Mouse (Mus musculus): ENCODE data around the gene Hdac11. TPM values are rescaled to one million over a fixed set of nuclear protein-coding genes. Genes with fewer than 3 reads are reported as not detected.

The Hdac11 gene
- polyA plus RNA-seq, 1 experiment from 2014 or later: 15.4 TPM

GRCm38 (mm10) chr6:91146443-91147151 lies 9.9 kb upstream of the Hdac11 start:
- no peak overlapping the region for H3K9ac ChIP-seq (ENCODE audit: low read depth, low read length)
- H3K27ac ChIP-seq (replicated peaks; ENCODE audit: low read depth, low read length): 0 out of 2 replicates have a peak overlapping the region, but pooled peaks have one; percentile 55
- WGBS: 17% methylated on average over 5 of the region's 5 CpGs
- no peak overlapping the region for H3K4me2 ChIP-seq (ENCODE audit: low read depth, low read length)
- DNase-seq (ENCODE audit: low spot score) (peak; percentile 63), ATAC-seq (ENCODE audit: low read depth) (peak; percentile 77)
- H3K36me3 ChIP-seq (ENCODE audit: control insufficient read depth, insufficient read depth, low read length): no peaks in the 10 kb centered on the region
- H3K27me3 ChIP-seq (replicated peaks; ENCODE audit: control insufficient read depth, insufficient read depth, low read length): no peaks in the 10 kb centered on the region
- no peak overlapping the region for H3K4me3 ChIP-seq (ENCODE audit: low read depth, low read length)
- no peaks in the 10 kb centered on the region for H3K9me3 ChIP-seq (ENCODE audit: control insufficient read depth, low read length)
- 0 out of 2 replicates have a peak, but pooled peaks cover 12% of the 10 kb centered on the region for H3K4me1 ChIP-seq (ENCODE audit: control insufficient read depth, insufficient read depth, low read length)

- Histone ChIP-seq H3K4me3 (ENCODE audit: low read depth, low read length) (no peak overlapping the region), H3K9me3 (ENCODE audit: control insufficient read depth, low read length) (no peaks in the 10 kb centered on the region), H3K4me2 (ENCODE audit: low read depth, low read length) (no peak overlapping the region), H3K27ac (replicated peaks; ENCODE audit: low read depth, low read length) (0 out of 2 replicates have a peak overlapping the region, but pooled peaks have one; percentile 55), H3K36me3 (ENCODE audit: control insufficient read depth, insufficient read depth, low read length) (no peaks in the 10 kb centered on the region), H3K27me3 (replicated peaks; ENCODE audit: control insufficient read depth, insufficient read depth, low read length) (no peaks in the 10 kb centered on the region), H3K4me1 (ENCODE audit: control insufficient read depth, insufficient read depth, low read length) (0 out of 2 replicates have a peak, but pooled peaks cover 12% of the 10 kb centered on the region), H3K9ac (ENCODE audit: low read depth, low read length) (no peak overlapping the region)
- DNase-seq (ENCODE audit: low spot score) (peak; percentile 61), ATAC-seq (ENCODE audit: low read depth) (peak; percentile 72)
- WGBS: 72% methylated on average over 2 of the region's 2 CpGs
These were observed 9.2 kb upstream of the Hdac11 start for GRCm38 (mm10) chr6:91147152-91147770.

DNA sequence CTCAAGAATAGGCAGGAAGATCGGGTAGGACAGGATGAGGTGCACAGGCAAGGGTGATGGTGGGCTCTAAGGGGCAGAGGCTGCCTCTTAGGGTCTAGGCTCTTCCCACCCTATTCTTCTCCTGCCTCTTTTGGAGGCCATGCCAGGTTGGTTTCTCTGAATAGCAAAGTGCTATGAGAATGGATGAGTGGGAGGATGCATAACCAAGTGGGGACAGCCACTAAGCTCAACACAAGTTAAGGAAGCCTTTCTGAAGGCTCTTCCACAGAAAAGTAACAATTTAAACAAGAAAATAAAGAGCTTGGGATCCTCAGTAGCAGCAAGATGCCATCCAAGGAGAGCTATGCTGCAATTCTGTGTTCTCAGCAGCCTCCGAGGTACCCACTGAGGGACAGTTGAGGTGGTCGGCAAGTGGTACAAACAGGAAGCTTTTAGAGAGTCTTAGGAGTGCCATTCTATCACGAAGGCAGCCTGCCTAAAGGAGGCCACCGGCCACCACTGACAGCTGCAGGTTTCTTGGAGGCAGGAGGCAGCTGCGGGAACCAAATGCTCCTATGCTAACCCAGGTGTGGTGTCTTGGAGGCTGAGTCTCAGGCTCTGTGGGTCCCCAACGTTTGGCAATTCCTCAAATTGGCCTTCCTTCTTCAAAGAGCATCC lies 3.4 kb upstream of the Hdac11 start:
- ATAC-seq (ENCODE audit: low read depth) (no peak), DNase-seq (ENCODE audit: low spot score) (no peak)
- Histone ChIP-seq H3K9me3 (ENCODE audit: control insufficient read depth, low read length) (no peaks in the 10 kb centered on the region), H3K27me3 (replicated peaks; ENCODE audit: control insufficient read depth, insufficient read depth, low read length) (no peaks in the 10 kb centered on the region), H3K4me3 (ENCODE audit: low read depth, low read length) (no peak overlapping the region), H3K4me1 (ENCODE audit: control insufficient read depth, insufficient read depth, low read length) (peaks cover 20% of the 10 kb centered on the region), H3K36me3 (ENCODE audit: control insufficient read depth, insufficient read depth, low read length) (no peaks in the 10 kb centered on the region), H3K9ac (ENCODE audit: low read depth, low read length) (no peak overlapping the region), H3K4me2 (ENCODE audit: low read depth, low read length) (peak overlapping the region; percentile 34; the same call in 1 of the 2 replicates), H3K27ac (replicated peaks; ENCODE audit: low read depth, low read length) (peak overlapping the region; percentile 31; the same call in 1 of the 2 replicates)
- WGBS: 26% methylated on average over 6 of the region's 7 CpGs

DNA sequence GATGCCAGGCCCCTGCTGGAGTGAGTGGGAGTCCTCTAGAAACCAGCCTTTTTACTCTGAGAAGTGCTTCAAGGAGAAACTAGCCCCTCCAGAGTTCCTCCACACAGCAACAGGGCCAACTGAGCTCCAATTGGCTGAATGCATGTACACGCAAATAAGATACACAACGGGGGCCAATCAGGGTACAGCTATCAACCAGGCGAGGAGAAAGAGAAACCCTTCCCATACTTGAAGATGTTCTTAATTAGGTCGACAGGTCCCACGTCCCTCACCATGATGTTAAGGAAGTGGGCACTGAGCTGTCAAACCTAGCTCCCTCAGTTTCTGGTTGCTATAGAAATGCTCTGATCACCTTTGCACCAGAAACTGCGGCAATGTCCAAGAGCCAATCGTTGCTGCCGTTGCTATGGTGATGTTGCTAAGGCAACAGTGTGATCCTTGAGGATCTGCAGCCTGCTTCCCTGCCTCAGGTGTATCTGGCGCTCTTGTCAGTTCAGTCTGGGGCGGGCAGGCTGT lies 2.9 kb upstream of the Hdac11 start:
- Histone ChIP-seq H3K36me3 (ENCODE audit: control insufficient read depth, insufficient read depth, low read length) (no peaks in the 10 kb centered on the region), H3K27ac (replicated peaks; ENCODE audit: low read depth, low read length) (peak overlapping the region; percentile 31; the same call in 1 of the 2 replicates), H3K9me3 (ENCODE audit: control insufficient read depth, low read length) (no peaks in the 10 kb centered on the region), H3K9ac (ENCODE audit: low read depth, low read length) (no peak overlapping the region), H3K4me2 (ENCODE audit: low read depth, low read length) (peak overlapping the region; percentile 34), H3K27me3 (replicated peaks; ENCODE audit: control insufficient read depth, insufficient read depth, low read length) (no peaks in the 10 kb centered on the region), H3K4me1 (ENCODE audit: control insufficient read depth, insufficient read depth, low read length) (peaks cover 24% of the 10 kb centered on the region), H3K4me3 (ENCODE audit: low read depth, low read length) (peak overlapping the region; percentile 13)
- ATAC-seq (ENCODE audit: low read depth) (peak; percentile 55), DNase-seq (ENCODE audit: low spot score) (peak; percentile 83)
- 2% methylated on average over 10 of the region's 10 CpGs for WGBS

DNA sequence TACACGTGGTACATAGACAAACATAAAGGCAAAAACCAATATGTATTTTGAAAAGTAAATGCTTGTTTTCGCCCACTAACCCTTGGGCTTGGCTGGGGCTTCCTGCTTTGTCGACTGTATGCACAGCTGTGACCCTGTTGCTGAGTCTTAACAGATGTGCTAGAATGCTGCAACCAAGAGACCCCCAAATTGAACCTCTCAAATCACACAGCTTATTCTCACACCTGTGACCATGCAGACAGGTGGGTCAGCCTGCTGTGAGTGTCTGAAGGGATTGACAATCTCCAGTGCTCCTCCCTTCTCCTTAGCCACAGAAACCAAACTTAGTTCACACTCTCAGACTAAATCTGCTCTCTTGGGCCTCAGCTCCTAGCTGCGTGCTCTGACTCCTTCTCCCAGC lies 1.8 kb upstream of the Hdac11 start:
- Histone ChIP-seq H3K9me3 (ENCODE audit: control insufficient read depth, low read length) (no peaks in the 10 kb centered on the region), H3K36me3 (ENCODE audit: control insufficient read depth, insufficient read depth, low read length) (peaks cover 6% of the 10 kb centered on the region; the same call in 1 of the 2 replicates), H3K4me3 (ENCODE audit: low read depth, low read length) (no peak overlapping the region), H3K4me2 (ENCODE audit: low read depth, low read length) (no peak overlapping the region), H3K27ac (replicated peaks; ENCODE audit: low read depth, low read length) (no peak overlapping the region), H3K27me3 (replicated peaks; ENCODE audit: control insufficient read depth, insufficient read depth, low read length) (no peaks in the 10 kb centered on the region), H3K4me1 (ENCODE audit: control insufficient read depth, insufficient read depth, low read length) (peaks cover 31% of the 10 kb centered on the region), H3K9ac (ENCODE audit: low read depth, low read length) (no peak overlapping the region)
- DNase-seq (ENCODE audit: low spot score) (no peak), ATAC-seq (ENCODE audit: low read depth) (no peak)
- 51% methylated on average over 4 of the region's 4 CpGs for WGBS

DNA sequence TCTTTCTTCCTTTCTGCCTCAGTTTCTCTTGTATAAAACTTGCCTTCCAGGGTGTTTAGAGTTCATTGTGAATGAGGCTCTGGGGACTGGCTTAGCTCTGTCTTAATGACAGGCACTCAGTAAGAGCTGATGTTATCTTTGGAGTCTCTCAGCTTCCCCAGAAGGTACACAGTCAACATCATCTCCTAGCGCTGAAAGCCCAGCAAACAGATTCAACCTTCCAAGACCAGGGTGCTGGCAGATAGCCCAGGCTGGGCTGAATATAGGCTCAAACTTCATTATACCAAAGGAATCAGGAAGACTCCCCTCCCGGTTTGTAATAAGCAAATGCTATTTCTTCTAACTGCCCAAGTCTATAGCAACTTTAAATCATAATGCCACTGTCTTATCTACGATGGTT lies 1.2 kb upstream of the Hdac11 start:
- H3K4me3 ChIP-seq (ENCODE audit: low read depth, low read length): no peak overlapping the region
- WGBS: 75% methylated on average over 3 of the region's 3 CpGs
- H3K9ac ChIP-seq (ENCODE audit: low read depth, low read length): no peak overlapping the region
- H3K9me3 ChIP-seq (ENCODE audit: control insufficient read depth, low read length): no peaks in the 10 kb centered on the region
- no peak overlapping the region; the same call in 1 of the 2 replicates for H3K27ac ChIP-seq (replicated peaks; ENCODE audit: low read depth, low read length)
- no peaks in the 10 kb centered on the region for H3K27me3 ChIP-seq (replicated peaks; ENCODE audit: control insufficient read depth, insufficient read depth, low read length)
- H3K4me2 ChIP-seq (ENCODE audit: low read depth, low read length): no peak overlapping the region
- H3K4me1 ChIP-seq (ENCODE audit: control insufficient read depth, insufficient read depth, low read length): peaks cover 36% of the 10 kb centered on the region
- DNase-seq (ENCODE audit: low spot score): no peak
- peaks cover 6% of the 10 kb centered on the region; the same call in 1 of the 2 replicates for H3K36me3 ChIP-seq (ENCODE audit: control insufficient read depth, insufficient read depth, low read length)
- no peak for ATAC-seq (ENCODE audit: low read depth)

DNA sequence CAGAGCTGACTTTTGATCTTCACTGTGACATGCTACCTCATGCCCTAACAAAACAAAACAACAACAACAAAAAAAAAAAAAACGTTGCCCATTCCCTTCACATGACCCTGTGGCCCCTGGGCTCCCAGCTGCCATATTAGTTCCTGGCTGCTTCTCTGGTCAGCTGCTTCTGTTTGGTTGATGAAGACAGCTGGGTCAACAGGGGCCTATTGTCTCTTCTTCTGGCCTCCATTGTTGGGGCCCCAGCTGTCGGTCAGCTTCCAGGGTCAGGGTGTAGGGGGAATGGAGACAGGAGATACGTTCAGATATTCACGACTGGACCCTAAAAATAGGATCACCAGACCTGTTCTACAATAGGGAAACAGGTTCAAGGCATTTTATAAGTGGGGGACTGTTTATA lies 403 bp upstream of the Hdac11 start:
- H3K27ac ChIP-seq (replicated peaks; ENCODE audit: low read depth, low read length): peak overlapping the region; percentile 88
- H3K9ac ChIP-seq (ENCODE audit: low read depth, low read length): no peak overlapping the region
- H3K27me3 ChIP-seq (replicated peaks; ENCODE audit: control insufficient read depth, insufficient read depth, low read length): no peaks in the 10 kb centered on the region
- DNase-seq (ENCODE audit: low spot score): no peak
- peak overlapping the region; percentile 77 for H3K4me2 ChIP-seq (ENCODE audit: low read depth, low read length)
- H3K4me3 ChIP-seq (ENCODE audit: low read depth, low read length): peak overlapping the region; percentile 67
- H3K36me3 ChIP-seq (ENCODE audit: control insufficient read depth, insufficient read depth, low read length): peaks cover 6% of the 10 kb centered on the region; the same call in 1 of the 2 replicates
- H3K9me3 ChIP-seq (ENCODE audit: control insufficient read depth, low read length): no peaks in the 10 kb centered on the region
- ATAC-seq (ENCODE audit: low read depth): no peak; the same call in 1 of the 2 replicates
- H3K4me1 ChIP-seq (ENCODE audit: control insufficient read depth, insufficient read depth, low read length): peaks cover 44% of the 10 kb centered on the region
- 16% methylated on average over 4 of the region's 4 CpGs for WGBS

- Histone ChIP-seq H3K4me2 (ENCODE audit: low read depth, low read length) (peak overlapping the region; percentile 77), H3K27me3 (replicated peaks; ENCODE audit: control insufficient read depth, insufficient read depth, low read length) (no peaks in the 10 kb centered on the region), H3K4me3 (ENCODE audit: low read depth, low read length) (peak overlapping the region; percentile 67), H3K27ac (replicated peaks; ENCODE audit: low read depth, low read length) (peak overlapping the region; percentile 88), H3K9ac (ENCODE audit: low read depth, low read length) (peak overlapping the region; percentile 80), H3K4me1 (ENCODE audit: control insufficient read depth, insufficient read depth, low read length) (peaks cover 45% of the 10 kb centered on the region), H3K9me3 (ENCODE audit: control insufficient read depth, low read length) (no peaks in the 10 kb centered on the region), H3K36me3 (ENCODE audit: control insufficient read depth, insufficient read depth, low read length) (peaks cover 6% of the 10 kb centered on the region; the same call in 1 of the 2 replicates)
- DNase-seq (ENCODE audit: low spot score) (no peak), ATAC-seq (ENCODE audit: low read depth) (no peak)
- 19% methylated on average over 6 of the region's 6 CpGs for WGBS
These were observed 739 bp downstream of the Hdac11 start for GRCm38 (mm10) chr6:91157237-91157570.

Data from embryonic facial prominence, embryonic 14.5 days (tissue).